Mouse (Mus musculus): Measurements from ENCODE around the gene Clec18a. TPM values are rescaled to one million over a fixed set of nuclear protein-coding genes. Genes with fewer than 3 reads are reported as not detected.
A peak's percentile ranks its signal among the peaks of the same experiment; 100 is the strongest.
"Not testable (repeated sequence)": the region's sequence is repeated elsewhere in the genome, so short reads cannot be mapped to it uniquely, and the experiment has no call there.

Gene Clec18a
- total RNA-seq, 2 experiments from 2014 or later: 1.1 to 1.2 TPM

DNA sequence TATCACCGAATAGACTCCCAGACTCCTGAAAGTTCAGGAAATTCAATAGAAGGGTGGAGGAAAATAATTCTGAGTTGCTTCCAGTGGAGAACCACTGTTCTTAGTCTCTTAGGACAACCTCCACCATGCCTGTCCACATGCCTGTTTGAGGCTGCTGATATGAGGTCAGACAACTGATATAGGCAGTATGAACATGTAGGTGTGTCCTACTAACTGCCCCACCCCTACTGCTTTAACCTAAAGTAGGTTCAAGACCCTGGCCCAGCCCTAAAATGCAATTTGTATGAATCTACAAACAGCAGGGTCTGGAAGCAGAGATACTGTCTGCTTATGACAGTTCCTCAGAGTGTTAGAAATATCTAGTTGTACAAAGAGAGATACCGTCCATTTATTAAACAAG is 36.6 kb downstream of the Clec18a start:
- DNase-seq: no peak

DNA sequence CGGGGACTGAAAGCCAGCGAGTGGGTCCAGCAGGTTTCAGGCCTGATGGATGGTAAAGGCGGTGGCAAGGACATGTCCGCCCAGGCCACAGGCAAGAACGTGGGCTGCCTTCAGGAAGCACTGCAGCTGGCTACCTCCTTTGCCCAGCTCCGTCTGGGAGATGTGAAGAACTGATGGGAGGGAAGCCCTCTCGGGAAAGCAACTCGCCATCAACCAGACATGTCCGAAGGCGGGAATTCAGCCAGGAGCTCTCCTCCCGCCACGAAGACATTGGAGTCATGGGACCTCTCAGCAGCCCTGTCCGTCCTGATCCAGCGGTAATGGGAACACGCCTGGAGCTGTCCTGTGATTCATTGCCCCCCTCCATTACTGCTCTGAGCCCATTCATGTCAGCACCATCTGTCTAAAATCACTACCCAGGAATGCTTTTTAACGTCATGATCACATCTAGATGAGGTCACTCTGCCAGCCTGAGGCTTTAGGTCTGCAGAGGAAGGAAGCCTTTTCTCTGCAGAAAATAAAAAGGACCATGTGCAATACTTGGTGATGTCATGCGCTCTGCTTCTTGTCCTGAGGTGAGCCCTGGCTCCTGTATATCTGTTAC is 37.1 kb downstream of the Clec18a start:
- no peak for DNase-seq

DNA sequence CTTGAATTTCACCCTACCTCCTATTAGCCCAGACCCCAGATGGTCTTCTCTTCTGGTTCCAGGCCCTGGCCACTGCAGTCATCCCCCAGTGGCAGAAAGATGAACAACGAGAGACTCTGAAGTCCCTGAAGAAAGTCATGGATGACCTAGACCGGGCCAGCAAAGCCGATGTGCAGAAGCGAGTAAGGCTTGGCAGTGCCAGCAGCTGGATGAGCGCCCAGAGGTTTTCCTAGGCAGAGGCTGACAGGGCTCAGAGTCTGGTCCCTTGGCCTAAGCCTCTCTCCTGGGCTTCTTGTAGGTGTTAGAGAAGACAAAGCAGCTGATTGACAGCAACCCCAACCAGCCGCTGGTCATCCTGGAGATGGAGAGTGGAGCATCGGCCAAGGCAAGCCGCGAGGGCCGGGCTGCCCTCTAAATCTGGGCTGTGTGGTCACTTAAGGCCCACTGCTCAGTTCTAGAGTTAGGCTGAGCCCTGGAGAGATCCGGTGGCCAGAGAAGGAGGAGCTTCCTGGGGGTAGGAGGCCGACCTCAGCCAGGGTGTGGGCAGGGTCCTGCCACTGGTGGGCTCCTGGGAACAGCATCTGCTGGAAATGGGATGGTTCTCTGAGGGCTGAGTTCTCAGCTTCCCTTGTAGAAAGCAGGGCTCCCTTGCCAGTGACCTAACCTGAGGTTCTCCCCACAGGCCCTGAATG is 38.3 kb downstream of the Clec18a start:
- DNase-seq: no peak

DNA sequence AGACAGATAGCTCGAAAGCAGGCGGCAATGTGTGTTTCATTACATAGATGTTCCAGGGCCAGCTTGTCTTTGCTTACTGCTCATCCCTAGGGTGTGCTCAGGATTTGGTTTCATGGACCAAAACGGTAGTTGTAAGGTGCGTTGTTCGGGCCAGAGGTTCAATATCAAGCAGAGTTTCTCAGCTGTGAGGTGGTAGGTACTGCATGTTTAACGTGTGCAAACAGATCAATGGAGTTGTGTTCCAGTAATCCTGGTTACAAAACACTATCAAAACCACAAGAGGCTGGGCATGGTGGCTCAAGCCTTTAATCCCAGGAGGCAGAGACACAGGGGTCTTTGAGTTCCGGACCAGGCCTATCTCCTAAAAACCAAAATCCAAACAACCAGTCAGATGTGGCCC is 43.1 kb downstream of the Clec18a start:
- DNase-seq: no peak

DNA sequence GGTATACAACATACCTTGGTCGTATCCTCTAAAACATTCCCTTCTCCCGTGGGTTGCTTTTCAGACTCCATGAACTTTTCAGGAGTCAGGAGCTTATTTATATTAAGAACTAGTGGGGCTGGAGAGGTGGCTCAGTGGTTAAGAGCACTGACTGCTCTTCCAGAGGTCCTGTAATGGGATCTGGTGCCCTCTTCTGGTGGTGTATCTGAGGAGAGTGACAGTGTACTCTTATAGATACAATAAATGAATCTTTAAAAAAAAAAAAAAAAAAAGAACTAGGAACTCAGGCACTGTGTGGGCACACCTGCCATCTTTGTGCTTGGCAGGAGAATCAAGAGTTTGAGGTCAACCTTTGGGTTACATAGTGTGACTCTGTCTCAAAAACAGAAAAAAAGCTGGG is 43.5 kb downstream of the Clec18a start:
- DNase-seq: no peak

DNA sequence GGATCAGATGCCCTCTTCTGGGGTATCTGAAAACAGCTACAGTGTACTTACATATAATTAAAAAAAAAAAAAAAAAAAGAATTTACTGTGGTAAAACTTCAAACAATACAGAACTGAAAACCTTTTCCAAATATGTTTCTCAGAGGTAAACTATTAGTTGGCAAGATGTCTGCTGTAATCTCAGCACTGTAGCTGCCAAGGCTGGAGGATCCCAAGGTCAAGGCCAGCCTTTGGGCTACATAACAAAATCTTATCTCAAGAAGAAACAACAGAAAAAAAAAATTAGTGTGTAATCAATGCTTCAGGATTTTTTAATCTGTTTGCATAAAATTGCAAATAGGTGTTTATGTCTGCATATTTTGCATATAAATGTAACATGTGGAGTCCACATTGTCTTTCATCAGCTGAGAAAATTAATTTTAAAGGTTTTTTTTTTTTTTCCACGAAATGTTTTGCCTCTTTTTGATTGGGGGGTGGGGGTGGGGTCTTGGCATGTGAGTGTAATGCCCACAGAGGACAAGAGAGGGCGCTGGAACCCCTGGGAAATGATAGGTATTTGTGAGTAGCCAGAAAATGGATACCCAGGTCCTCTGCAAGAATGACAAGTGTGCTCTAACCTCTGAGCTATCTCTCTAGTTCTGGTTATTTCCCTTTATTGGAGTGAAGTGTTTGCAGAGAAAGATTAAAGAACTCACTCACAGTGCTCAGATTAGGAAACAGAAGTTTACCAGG is 48.1 kb downstream of the Clec18a start:
- no peak for DNase-seq

DNA sequence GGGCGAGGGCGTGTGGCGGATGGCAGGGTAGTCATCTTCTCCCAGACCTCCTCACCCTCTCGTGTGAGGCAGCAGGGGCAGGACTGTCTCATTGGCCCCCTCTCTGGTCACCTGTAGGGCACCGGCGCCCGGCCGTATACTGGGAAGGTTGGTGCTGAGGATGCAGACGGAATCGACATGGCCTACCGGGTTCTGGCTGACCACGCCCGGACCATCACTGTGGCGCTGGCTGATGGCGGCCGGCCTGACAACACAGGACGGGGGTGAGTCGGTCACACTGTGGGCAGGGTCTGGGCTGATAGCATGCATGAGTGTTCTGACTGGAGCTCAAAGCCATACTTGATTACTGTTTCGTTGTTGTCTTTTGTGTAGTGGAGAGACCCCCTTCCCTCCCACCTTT is 49.7 kb downstream of the Clec18a start:
- no peak for DNase-seq

DNA sequence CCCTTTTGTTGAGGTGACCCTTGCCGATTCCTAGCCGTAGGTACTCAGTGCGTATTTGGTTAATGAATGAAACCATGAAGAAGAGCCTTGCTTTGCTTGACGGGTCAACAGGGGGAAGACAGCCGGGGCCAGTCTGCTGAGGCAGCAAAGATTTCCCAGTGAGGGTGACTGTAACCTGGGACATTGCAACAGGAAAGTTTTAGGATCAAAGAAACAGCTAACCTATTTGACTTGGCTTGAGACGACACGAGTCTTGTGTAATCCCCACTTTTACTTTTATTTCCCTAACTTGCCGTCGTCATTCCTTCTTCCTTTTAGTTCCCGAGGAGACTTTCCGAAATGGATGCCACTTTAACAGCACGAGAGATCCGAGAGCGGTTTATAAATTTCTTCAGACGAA is 55.6 kb downstream of the Clec18a start:
- DNase-seq: no peak

DNA sequence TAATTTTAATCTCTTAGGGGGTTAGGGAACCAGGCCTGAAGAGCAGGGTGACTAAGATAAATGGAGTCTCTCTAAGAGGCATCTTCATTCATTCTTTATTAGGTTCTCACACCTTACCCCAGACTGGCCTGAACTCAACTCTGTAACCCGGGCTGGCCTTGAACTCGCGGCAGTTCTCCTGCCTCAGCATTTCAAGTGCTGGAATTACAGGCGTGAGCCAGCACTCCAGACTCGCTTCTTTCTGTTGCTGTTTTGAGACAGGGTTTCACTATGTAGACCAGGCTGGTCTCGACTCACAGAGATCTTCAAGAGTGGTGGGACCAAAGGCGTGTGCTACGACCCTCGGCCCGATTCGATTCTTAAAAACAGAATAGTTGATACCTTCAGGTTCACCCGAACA is 58.0 kb downstream of the Clec18a start:
- no peak for DNase-seq

DNA sequence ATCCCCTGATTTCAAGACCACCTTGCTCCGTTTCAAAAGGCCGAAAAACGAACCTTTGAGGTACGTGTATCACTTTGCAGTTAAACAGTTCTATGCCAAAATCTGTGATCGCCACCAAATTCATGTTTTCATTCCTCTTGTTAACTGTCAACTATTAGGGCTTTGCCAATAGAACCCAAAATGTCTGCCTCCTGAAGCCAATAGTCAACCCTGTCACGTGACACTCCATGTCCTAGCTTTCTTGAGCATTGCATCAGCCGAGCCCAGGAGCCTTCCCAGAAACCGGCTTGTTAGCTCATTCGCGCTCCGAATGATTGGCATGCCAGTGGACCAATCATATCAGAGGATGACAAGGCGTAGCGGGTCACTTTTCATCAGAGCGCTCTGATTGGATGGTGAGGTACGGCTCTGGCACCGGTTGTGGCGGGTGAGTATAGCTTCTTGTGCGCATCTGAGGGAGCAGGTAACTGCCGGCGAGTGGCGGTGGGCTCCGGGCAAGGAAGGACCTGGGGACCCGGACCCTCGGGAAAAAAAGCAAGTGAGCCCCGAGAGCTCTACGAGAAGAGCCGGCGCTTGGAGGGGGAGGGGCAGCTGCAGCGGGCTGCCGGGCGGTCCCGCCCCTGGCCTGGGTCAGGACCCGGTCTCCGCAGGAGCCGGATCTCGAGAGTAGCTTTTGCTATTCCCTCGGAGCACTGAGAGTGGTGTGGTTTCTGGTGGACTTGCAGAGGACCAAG is 58.6 kb downstream of the Clec18a start:
- DNase-seq: peak; percentile 96 to 97

DNA sequence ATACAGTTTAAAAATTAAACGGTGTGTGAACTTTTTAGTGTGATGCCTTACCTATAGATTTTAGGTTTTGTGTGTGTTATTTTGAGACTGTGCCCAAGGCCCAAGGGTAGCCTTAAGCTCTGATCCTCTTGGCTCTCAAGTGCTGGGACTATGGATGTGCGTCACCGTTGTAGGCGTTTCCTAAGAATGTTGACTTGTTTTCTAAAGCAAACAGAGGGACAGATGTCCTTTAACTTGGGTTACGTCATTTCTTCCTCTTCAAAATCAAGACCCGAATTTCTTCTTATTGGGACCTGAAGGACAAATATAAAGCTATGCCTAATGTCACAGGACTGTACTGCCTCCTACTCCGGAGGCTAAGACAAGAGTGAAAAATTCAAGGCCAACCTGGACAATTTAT is 59.3 kb downstream of the Clec18a start, which contains the start of gene Aars:
Gene Aars (plus strand): TSS at position 229 of the 400 bp plus-strand sequence.
- no peak for DNase-seq

DNA sequence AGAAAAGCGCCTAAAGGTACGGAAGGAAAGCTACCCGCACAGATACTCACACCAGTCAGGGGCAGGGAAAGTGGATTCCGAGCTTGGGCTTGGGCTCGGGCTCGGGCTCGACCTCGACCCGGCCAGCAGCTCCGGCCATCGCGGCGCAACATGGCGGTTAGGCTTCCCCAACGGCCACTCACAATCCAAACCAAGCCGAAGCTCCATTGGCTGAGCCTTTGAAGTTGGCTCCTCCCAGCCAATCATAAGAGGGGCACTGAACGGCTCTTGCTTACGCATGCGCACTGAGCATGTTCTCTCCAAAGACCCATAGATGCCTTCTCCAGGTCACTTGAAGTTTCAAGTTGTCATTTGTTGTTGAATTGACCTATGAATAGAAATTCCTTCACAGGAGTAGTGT is 60.7 kb downstream of the Clec18a start, which contains the start of gene Ddx19b:
Gene Ddx19b (minus strand): TSS at position 180 of the 400 bp plus-strand sequence.
- DNase-seq: no peak

DNA sequence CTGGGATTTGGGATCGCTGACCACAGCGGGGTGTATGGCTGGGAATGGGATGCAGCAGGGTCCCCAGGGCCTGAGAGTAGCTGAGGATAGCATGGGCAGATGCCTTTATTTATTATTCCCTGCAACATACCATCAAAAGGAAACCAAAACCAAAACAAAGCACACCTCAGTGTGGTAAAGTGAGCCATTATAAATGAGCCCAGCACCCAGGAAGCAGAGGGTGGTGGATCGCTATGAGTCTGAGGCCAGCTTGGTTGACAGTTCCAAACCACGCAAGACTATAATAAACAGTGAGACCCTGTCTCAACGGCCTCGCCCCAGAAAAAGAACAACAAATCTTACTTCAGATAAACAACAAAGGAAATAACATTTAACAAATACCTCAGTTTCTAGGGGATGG is 62.2 kb downstream of the Clec18a start:
- DNase-seq: no peak

DNA sequence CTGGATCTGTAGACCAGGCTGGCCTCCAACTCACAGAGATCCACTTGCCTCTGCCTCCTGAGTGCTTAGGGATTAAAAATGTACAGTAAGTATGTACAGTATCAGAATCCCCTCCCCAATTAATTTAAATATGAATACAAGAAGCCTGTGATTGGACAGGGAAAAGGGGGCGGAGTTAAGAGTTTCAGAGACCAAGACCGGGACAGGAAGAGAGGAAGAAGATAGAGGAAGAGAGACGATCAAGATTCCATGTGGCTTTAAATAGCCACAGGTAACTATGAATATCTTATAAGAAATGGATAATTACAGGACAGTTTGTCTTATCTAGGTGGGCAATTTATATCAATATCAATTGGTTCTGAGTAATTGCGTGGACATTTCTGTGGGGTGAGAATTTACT is 62.6 kb downstream of the Clec18a start:
- DNase-seq: no peak

DNA sequence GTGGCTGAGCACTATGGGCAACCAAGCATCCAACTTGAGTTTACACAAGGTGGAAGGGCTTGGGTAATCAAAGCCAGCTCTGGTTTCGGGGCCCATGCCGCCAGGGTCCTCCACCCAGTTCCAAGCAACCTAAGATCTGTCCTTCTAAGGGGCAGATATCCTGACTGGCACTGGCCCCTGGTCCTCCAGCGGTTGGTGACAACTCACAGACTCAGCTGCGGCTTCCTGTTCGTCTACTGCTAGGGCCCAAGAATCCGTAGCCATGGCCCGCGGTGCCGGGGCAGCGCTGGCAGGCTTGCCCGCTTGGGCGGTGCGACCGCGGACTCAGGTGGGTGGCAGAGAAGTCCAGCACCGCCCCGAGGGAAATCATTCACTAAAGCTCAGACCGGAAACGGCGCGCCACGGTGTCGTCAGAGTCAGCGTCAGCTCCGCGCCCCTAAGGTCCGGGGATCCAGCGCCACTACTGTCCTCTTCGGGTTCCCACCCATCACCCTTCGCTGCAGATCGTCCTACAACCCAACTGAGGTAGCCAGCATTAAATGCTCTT is 64.8 kb downstream of the Clec18a start:
- peak; percentile 87 to 90 for DNase-seq

DNA sequence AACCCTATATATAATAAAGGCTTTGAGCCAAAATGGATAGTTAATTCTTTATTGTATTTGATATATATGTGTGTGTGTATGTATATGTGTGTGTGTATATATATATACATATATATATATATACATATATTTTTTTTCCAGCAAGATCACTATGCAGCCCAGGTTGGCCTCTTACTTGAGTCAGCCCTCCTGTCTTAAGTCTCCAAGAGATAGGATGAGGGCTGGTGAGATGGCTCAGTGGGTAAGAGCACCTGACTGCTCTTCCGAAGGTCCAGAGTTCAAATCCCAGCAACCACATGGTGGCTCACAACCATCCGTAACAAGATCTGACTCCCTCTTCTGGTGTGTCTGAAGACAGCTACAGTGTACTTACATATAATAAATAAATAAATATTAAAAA is 65.6 kb downstream of the Clec18a start:
- not testable (repeated sequence) for DNase-seq

DNA sequence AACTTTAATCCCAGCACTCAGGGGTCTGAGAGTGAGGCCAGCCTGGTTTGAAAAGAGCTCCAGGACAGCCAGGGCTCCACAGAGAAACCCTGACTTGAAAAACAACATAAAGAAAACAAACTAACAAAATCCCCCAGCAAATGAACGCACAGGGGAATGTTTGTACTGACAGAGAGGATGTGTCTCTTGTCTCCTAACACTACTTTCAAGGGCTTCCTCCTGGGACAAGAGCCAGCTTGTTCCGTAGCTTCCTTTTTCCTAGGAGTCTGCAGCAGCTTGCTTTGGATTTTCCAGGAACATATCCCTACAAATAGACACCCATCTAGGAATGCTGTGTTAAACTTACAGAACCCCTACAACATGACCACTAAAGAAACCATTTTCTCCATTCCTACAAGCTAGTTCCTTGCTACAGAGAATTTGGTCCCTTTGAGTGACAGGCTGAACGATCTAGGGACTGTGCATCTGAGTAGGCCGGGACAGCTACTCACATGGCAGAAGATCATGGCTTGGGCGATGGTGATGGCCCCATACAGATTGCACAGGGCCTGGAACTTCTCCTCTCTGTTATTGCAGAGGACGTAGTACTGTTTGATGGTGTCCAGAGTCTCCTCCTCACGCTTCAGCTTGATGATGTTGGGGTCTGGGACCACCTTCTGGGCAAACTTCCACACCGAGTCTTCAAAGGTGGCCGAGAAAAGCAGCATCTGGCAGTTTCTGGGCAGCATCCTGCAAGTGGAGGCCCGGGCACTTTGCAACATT is 81.8 kb downstream of the Clec18a start:
- DNase-seq: not testable (repeated sequence)

Measured in layer of hippocampus, postnatal 36 days (tissue).